Mouse (Mus musculus) embryonic facial prominence, embryonic 13.5 days (tissue): ENCODE data around the gene A830018L16Rik. TPM values are rescaled to one million over a fixed set of nuclear protein-coding genes. Genes with fewer than 3 reads are reported as not detected.

Experiments used
- ATAC-seq: fragments of 200-750 bp; cut with Nextera tagmentation; 2 replicates; pipeline ENCODE4 v1.8.0; 2017; ENCODE audit warnings: low read depth; ENCODE audit not compliant: insufficient number of reproducible peaks, insufficient read depth, low FRiP score, low TSS enrichment
- H3K27ac ChIP-seq: fragments of 300-500 bp; sonication (generic); 2 replicates; pipeline ENCODE4 v1.5.1; 2015; ENCODE audit warnings: moderate library complexity, mild to moderate bottlenecking, inconsistent platforms
- H3K27me3 ChIP-seq: fragments of 300-500 bp; sonication (generic); 2 replicates; pipeline ENCODE4 v1.6.1; 2015; ENCODE audit warnings: mild to moderate bottlenecking, inconsistent platforms
- H3K36me3 ChIP-seq: fragments of 300-500 bp; sonication (generic); 2 replicates; pipeline ENCODE4 v1.6.1; 2015; ENCODE audit warnings: mild to moderate bottlenecking, inconsistent platforms
- H3K4me1 ChIP-seq: fragments of 300-500 bp; sonication (generic); 2 replicates; pipeline ENCODE4 v1.6.1; 2015; ENCODE audit warnings: inconsistent platforms
- H3K4me2 ChIP-seq: fragments of 300-500 bp; sonication (generic); 2 replicates; pipeline ENCODE4 v1.6.1; 2015; ENCODE audit warnings: moderate library complexity, mild to moderate bottlenecking, inconsistent platforms
- H3K4me3 ChIP-seq: fragments of 300-500 bp; sonication (generic); 2 replicates; pipeline ENCODE4 v1.5.1; 2015; ENCODE audit warnings: mild to moderate bottlenecking, inconsistent platforms
- H3K9ac ChIP-seq: fragments of 300-500 bp; sonication (generic); 2 replicates; pipeline ENCODE4 v1.6.1; 2015; ENCODE audit warnings: mild to moderate bottlenecking, inconsistent platforms
- H3K9me3 ChIP-seq: fragments of 300-500 bp; sonication (generic); 2 replicates; pipeline ENCODE4 v1.6.1; 2016; ENCODE audit warnings: inconsistent platforms
- WGBS: fragments of 180-500 bp; shearing (Covaris S2); methylation state at CpG from one replicate; pipeline ENCODE4 v1.1.7; 2015; ENCODE audit warnings: mixed read lengths; 5-methylcytosine and 5-hydroxymethylcytosine counted together
- polyA plus RNA-seq: library from polyadenylated mRNA; unstranded; fragments of >200 nt; fragmentation: Nextera tagmentation; extraction: Ambion mirVana; gene quantifications from 2 replicates; pipeline ENCODE4 v1.2.1, GENCODE M21; 2015

The A830018L16Rik gene
- 6.1 and 6.6 TPM in 2 replicates for polyA plus RNA-seq

- under 1% methylated on average over 50 of the region's 50 CpGs for WGBS
- peak; percentile 91 for ATAC-seq
- Histone ChIP-seq H3K36me3 (no peaks in the 10 kb centered on the region), H3K9ac (peak within 1 kb of the TSS; percentile 77), H3K4me3 (peak within 1 kb of the TSS; percentile 59), H3K4me1 (peaks cover 3% of the 10 kb centered on the region; the same call in 1 of the 2 replicates), H3K27ac (peak within 1 kb of the TSS; percentile 33; the same call in 1 of the 2 replicates), H3K9me3 (no peaks in the 10 kb centered on the region), H3K4me2 (peak within 1 kb of the TSS; percentile 87), H3K27me3 (peaks cover 7% of the 10 kb centered on the region; the same call in 1 of the 2 replicates)
Measured at GRCm38 (mm10) chr1:11413894-11414556, at the start of gene A830018L16Rik. A830018L16Rik (plus strand) TSS chr1:11414105.

GRCm38 (mm10) chr1:11385846-11386245 lies 28.1 kb upstream of the A830018L16Rik start:
- no peak overlapping the region for H3K27ac ChIP-seq
- no peaks in the 10 kb centered on the region for H3K27me3 ChIP-seq
- no peaks in the 10 kb centered on the region for H3K36me3 ChIP-seq
- H3K9ac ChIP-seq = no peak overlapping the region
- no peak for ATAC-seq
- no peaks in the 10 kb centered on the region for H3K4me1 ChIP-seq
- 54% methylated on average over 3 of the region's 3 CpGs for WGBS
- H3K4me2 ChIP-seq = no peak overlapping the region
- no peaks in the 10 kb centered on the region for H3K9me3 ChIP-seq
- H3K4me3 ChIP-seq = no peak overlapping the region

- Histone ChIP-seq H3K4me1 (no peaks in the 10 kb centered on the region), H3K4me3 (no peak overlapping the region), H3K36me3 (no peaks in the 10 kb centered on the region), H3K27ac (no peak overlapping the region), H3K9ac (no peak overlapping the region), H3K4me2 (no peak overlapping the region), H3K27me3 (no peaks in the 10 kb centered on the region), H3K9me3 (no peaks in the 10 kb centered on the region)
- ATAC-seq = no peak
- 35% methylated on average over 4 of the region's 4 CpGs for WGBS
Measured at GRCm38 (mm10) chr1:11395408-11395807, 18.5 kb upstream of the A830018L16Rik start.

GRCm38 (mm10) chr1:11395996-11396736 lies 17.7 kb upstream of the A830018L16Rik start:
- no peak for ATAC-seq
- Histone ChIP-seq H3K9me3 (no peaks in the 10 kb centered on the region), H3K4me3 (no peak overlapping the region), H3K36me3 (no peaks in the 10 kb centered on the region), H3K4me1 (no peaks in the 10 kb centered on the region), H3K27ac (no peak overlapping the region), H3K9ac (no peak overlapping the region), H3K4me2 (no peak overlapping the region), H3K27me3 (no peaks in the 10 kb centered on the region)
- WGBS = 79% methylated on average over 2 of the region's 2 CpGs

GRCm38 (mm10) chr1:11401159-11401558 lies 12.7 kb upstream of the A830018L16Rik start:
- Histone ChIP-seq H3K27me3 (no peaks in the 10 kb centered on the region), H3K27ac (no peak overlapping the region), H3K4me3 (no peak overlapping the region), H3K36me3 (no peaks in the 10 kb centered on the region), H3K4me2 (no peak overlapping the region), H3K4me1 (no peaks in the 10 kb centered on the region), H3K9ac (no peak overlapping the region), H3K9me3 (no peaks in the 10 kb centered on the region)
- ATAC-seq = no peak
- WGBS = 36% methylated on average over 2 of the region's 2 CpGs

- Histone ChIP-seq H3K36me3 (no peaks in the 10 kb centered on the region), H3K4me2 (no peak overlapping the region), H3K4me3 (no peak overlapping the region), H3K4me1 (no peaks in the 10 kb centered on the region), H3K27ac (no peak overlapping the region), H3K9me3 (no peaks in the 10 kb centered on the region), H3K9ac (no peak overlapping the region), H3K27me3 (no peaks in the 10 kb centered on the region)
- ATAC-seq = no peak
Measured at GRCm38 (mm10) chr1:11405527-11405926, 8.4 kb upstream of the A830018L16Rik start.

GRCm38 (mm10) chr1:11406026-11406425 lies 7.9 kb upstream of the A830018L16Rik start:
- ATAC-seq = no peak
- Histone ChIP-seq H3K27ac (no peak overlapping the region), H3K36me3 (no peaks in the 10 kb centered on the region), H3K27me3 (no peaks in the 10 kb centered on the region), H3K9me3 (no peaks in the 10 kb centered on the region), H3K9ac (no peak overlapping the region), H3K4me2 (no peak overlapping the region), H3K4me1 (no peaks in the 10 kb centered on the region), H3K4me3 (no peak overlapping the region)
- 85% methylated on average over 3 of the region's 3 CpGs for WGBS

GRCm38 (mm10) chr1:11414560-11414959 lies 655 bp downstream of the A830018L16Rik start:
- peak; percentile 29; the same call in 1 of the 2 replicates for ATAC-seq
- Histone ChIP-seq H3K36me3 (no peaks in the 10 kb centered on the region), H3K4me3 (peak overlapping the region; percentile 59), H3K4me2 (peak overlapping the region; percentile 87), H3K27me3 (peaks cover 7% of the 10 kb centered on the region; the same call in 1 of the 2 replicates), H3K9me3 (no peaks in the 10 kb centered on the region), H3K27ac (0 out of 2 replicates have a peak overlapping the region, but pooled peaks have one; percentile 33), H3K9ac (peak overlapping the region; percentile 77), H3K4me1 (peaks cover 3% of the 10 kb centered on the region; the same call in 1 of the 2 replicates)
- WGBS = 3% methylated on average over 9 of the region's 9 CpGs

GRCm38 (mm10) chr1:11427310-11427709 lies 13.4 kb downstream of the A830018L16Rik start:
- Histone ChIP-seq H3K4me3 (no peak overlapping the region), H3K36me3 (no peaks in the 10 kb centered on the region), H3K9me3 (no peaks in the 10 kb centered on the region), H3K9ac (no peak overlapping the region), H3K27ac (no peak overlapping the region), H3K4me2 (no peak overlapping the region), H3K27me3 (no peaks in the 10 kb centered on the region), H3K4me1 (no peaks in the 10 kb centered on the region)
- no peak for ATAC-seq
- 83% methylated on average over 1 of the region's 1 CpGs for WGBS

- Histone ChIP-seq H3K4me3 (no peak overlapping the region), H3K9me3 (no peaks in the 10 kb centered on the region), H3K27ac (no peak overlapping the region), H3K36me3 (no peaks in the 10 kb centered on the region), H3K4me2 (no peak overlapping the region), H3K4me1 (no peaks in the 10 kb centered on the region), H3K27me3 (no peaks in the 10 kb centered on the region), H3K9ac (no peak overlapping the region)
- WGBS = 83% methylated on average over 1 of the region's 1 CpGs
- no peak for ATAC-seq
Measured at GRCm38 (mm10) chr1:11458353-11458752, 44.4 kb downstream of the A830018L16Rik start.

- Histone ChIP-seq H3K27me3 (no peaks in the 10 kb centered on the region), H3K4me3 (no peak overlapping the region), H3K27ac (no peak overlapping the region), H3K9me3 (no peaks in the 10 kb centered on the region), H3K4me1 (no peaks in the 10 kb centered on the region), H3K4me2 (no peak overlapping the region), H3K9ac (no peak overlapping the region), H3K36me3 (no peaks in the 10 kb centered on the region)
- ATAC-seq = no peak
- WGBS = 64% methylated on average over 1 of the region's 1 CpGs
Measured at GRCm38 (mm10) chr1:11466325-11466724, 52.4 kb downstream of the A830018L16Rik start.
